Mouse (Mus musculus): ENCODE data around the gene Cyp1a2.
A peak's percentile ranks its signal among the peaks of the same experiment; 100 is the strongest.

Gene Cyp1a2

DNA sequence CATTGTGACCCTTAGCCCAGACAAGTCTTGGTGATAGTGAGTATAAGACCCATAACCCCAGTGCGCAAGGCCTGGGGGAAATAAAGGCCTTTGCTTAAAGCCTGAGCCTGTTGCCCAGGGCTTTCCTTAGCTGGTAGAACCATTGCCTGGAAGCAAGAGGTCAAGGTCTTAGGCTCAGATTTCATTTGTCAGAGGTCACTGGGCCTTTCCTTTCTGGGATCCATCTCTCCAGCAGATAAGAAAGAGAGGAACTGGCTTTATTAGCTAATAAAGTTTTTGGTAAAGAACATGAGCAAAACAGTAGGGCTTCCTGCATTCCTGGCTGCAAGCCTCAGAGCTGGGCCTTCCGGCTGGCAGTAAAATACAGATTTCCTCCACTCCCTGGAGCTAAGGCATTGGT is 10.6 kb upstream of the Cyp1a2 start:
- peak; percentile 83; the same call in 1 of the 2 replicates for TF ChIP-seq GATA4 (IDR thresholded peaks at IDR 0.05; ENCODE audit: insufficient replicate concordance, low read length)

DNA sequence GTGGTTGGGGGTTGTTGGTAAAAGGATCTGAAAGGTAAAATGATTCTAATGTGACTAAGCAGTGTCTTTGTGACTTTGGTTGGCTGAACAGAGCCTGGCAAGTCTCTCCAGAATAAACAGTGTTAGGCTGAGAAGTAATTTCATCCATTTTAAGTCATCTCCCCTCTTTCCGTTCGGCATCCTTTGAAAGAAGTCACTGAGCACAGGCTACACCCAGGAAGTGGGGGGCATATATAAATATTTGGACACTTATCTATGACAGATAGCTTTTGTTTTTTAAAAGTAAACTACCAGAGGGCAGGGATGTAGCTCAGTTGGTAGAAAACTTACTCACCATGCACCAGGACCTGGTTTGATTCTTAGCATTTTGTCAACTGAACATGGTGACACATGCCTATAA is 5.1 kb upstream of the Cyp1a2 start:
- no peak for TF ChIP-seq GATA4 (IDR thresholded peaks at IDR 0.05; ENCODE audit: insufficient replicate concordance, low read length)

DNA sequence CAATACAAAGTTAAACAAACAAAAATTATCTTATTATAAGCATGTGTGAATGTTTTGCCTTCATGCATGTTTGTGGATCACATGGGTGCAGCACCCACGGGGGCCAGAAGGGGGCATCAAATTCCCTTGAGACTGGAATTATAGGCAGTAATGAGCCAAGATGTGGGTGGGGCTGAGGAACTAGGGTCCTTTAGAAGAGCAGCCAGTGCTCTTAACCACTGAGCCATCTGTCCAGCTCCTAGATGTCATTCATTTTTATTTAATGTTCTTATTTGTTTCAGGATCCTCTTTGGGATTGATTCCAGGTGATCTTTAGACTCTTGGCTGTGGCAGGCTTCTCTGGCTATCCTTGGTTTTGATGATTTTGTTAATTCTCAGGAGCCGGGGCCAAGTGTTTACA is 4.7 kb upstream of the Cyp1a2 start:
- no peak for TF ChIP-seq GATA4 (IDR thresholded peaks at IDR 0.05; ENCODE audit: insufficient replicate concordance, low read length)

DNA sequence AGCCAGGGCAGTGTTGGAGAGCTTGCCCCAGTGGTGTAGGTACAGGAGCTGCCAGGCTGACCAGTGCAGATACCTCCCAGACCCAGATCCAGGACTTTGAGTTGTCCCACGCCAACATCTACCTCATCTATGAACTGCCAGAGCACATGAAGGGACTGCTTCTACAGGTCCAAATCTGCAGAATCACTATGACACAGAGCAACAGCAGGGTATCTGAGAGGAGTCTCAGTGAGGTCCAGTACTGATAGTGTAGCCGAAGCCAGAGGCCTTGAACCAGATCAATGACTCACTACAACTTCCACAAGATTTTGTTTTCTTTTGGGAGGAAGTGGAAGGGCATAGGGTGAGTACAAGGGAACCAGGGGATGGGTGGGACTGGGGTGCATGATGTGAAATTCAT is 4.2 kb upstream of the Cyp1a2 start, which contains the start of gene Cyp1a1:
Gene Cyp1a1 (plus strand): TSS at position 178 of the 400 bp plus-strand sequence.
- TF ChIP-seq GATA4 (IDR thresholded peaks at IDR 0.05; ENCODE audit: insufficient replicate concordance, low read length): no peak; the same call in 1 of the 2 replicates

DNA sequence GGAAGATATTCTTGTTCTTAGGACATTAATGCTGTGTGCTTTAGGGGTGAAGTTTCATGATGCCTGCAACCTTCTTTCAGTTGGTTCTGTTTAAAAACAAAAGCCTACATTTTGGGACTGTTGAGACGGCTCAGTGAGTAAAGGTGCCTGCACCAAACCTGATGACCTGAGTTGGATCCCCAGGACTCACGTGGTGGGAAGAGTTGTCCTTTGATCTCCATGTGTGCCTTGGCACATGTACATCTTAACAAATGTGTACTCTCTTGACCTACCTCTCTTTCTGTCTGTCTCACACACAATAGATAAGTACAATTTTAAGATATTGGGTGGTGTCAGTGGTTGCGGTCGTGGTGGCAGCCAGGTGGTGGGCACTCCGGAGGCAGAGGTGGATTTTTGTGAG is 2.5 kb upstream of the Cyp1a2 start:
- TF ChIP-seq GATA4 (IDR thresholded peaks at IDR 0.05; ENCODE audit: insufficient replicate concordance, low read length): no peak; the same call in 1 of the 2 replicates

DNA sequence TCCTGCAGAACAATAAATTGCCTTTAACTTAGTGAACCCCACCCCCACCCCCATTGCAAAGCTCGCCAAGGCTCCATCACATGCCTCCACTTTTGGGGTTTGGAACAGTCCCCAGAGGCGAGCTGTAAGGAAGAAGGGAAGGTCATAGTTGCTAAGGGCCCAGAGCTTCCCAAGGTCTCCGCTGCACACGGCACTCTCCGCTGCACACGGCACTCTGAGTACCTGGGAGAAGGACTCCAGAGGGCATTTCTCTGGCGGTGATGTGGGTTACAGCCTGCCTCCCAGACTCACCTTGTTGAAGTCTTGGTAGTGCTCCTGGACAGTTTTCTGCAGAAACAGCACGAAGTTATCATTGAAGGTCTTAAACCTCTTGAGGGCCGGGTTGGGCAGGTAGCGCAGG is 2.1 kb downstream of the Cyp1a2 start:
- no peak for TF ChIP-seq GATA4 (IDR thresholded peaks at IDR 0.05; ENCODE audit: insufficient replicate concordance, low read length)

DNA sequence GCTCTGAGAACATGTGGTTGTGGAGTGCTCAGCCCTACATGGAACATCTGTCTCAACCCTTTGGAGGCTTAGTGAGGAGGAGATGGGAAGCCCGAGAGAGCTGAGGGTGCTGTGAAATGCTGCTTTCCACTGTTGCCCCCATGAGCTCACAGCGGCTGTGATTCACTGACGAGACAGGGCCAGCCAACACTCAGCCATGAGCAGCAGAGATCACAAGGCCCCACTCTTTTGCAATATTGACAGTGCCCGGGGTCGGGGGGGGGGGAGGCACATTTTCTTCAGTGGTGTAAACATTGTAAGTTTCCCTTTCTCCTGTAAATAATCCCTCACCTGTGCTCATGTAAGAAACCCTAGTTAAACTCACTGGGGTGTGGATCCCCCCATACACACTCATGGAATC is 12.0 kb downstream of the Cyp1a2 start:
- TF ChIP-seq GATA4 (IDR thresholded peaks at IDR 0.05; ENCODE audit: insufficient replicate concordance, low read length): no peak

DNA sequence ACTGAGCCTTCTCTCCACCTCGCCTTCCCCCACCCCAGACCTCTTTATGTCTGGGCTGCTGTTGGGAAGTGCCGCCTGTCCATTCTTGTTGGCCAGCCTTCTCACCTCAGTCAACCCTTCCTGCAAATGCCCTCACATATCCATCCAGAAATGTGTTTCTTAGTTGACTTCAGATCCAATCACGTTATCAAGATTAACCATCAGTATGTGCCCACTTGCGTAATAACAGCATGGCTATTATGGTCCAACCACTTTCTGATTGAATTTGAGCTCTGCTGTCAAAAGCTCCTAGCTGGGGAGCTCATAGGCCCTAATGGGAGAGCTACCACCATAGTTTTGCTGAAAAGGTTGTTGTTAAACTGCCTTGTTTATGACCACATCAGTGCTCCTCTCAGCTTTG is 12.5 kb downstream of the Cyp1a2 start:
- peak; percentile 53; the same call in 1 of the 2 replicates for TF ChIP-seq GATA4 (IDR thresholded peaks at IDR 0.05; ENCODE audit: insufficient replicate concordance, low read length)

DNA sequence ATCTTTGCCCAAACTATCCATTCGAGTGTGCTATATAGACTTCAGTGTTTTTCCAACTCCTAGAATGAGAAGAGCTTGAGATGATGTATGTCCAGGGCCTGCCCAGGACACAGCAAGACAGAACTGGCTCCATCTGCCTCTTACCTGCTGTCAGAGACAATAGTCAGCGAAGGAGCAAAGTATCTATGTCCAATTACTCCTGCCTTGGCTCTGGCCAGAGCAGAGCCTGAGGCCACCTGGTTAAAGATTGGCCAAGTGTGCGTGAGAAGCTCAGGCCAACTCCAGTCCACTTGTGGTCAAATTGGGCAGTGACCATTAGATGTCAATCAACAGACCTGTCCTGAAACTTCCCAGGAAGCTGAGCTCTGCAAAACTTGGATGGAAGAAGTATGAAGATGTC is 13.9 kb downstream of the Cyp1a2 start:
- TF ChIP-seq GATA4 (IDR thresholded peaks at IDR 0.05; ENCODE audit: insufficient replicate concordance, low read length): no peak

DNA sequence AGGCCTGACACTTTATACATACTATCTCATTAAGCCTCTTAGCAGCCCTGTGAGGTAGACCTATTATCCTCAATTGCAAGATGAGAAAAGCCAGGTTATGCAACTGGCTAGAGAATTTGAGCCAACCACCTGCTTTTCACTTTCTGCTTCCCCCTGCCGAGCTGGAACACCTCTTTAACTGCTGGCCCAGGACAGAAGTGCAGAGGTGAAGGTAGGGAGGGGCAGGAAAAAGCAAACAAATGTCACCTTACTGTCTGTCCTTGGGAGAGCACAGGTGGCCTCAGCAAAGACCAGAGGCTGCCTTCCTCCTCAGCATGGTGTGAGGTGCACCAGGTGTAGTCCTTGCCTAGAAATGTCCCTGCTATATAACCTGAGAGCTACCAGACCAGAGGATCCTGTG is 15.2 kb downstream of the Cyp1a2 start:
- no peak for TF ChIP-seq GATA4 (IDR thresholded peaks at IDR 0.05; ENCODE audit: insufficient replicate concordance, low read length)

DNA sequence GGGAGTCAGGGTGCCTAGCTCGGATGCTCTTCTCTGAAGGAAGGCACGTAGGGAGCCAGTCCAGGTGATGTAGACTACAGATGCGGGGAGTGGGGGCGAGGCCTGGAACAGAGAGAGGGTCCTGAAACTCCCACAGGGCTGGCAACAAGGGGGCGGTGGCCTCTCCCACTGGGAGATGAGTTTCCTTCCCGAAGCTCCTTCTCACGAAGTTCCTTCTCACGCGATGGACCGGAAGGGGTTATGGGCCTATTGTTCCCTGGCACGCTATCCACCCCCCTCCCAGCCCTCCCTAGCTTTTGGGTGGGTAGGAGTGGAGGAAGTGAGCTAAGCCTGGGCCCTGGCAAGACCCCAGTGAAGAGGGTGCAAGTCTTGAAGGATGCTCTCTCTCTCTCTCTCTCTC is 15.7 kb downstream of the Cyp1a2 start:
- TF ChIP-seq GATA4 (IDR thresholded peaks at IDR 0.05; ENCODE audit: insufficient replicate concordance, low read length): no peak

DNA sequence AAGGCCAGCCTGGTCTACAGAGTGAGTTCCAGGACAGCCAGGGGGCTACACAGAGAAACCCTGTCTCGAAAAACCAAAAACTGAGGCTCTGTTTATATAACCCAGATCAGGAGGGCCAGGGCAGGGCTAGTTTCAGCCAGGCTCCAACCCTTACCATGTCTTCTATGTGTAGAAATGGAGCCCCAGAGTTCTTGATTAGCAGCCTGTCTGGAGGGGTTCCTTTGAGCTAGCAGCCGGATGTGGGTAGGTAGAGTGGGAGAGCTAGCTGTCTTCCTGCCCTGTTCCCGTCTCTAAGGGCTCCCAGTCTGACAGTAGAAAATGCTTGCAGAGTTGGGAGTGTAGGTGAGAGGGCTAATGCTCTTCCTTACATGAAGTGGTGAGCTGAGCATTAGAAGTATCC is 16.4 kb downstream of the Cyp1a2 start:
- no peak for TF ChIP-seq GATA4 (IDR thresholded peaks at IDR 0.05; ENCODE audit: insufficient replicate concordance, low read length)

DNA sequence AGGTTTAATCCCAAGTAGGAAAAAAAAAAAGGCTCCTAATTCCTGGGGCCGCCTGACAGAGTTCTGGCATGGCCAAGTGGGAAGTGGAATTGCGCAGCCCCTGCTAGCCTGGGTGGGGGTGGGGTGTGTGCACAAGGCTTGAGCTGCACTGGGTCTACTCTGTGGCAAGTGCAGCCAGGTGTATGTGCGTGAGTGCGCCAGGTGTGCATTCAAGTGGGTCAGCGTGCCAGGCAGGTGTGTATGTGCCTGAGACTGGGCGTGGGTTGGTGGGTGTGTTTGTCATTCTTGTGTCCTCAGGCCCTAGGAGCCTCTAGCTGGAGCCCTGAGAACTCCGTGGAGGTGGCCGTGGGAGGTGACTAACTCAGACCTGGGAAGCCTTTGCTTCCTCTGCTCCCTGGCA is 17.0 kb downstream of the Cyp1a2 start:
- no peak for TF ChIP-seq GATA4 (IDR thresholded peaks at IDR 0.05; ENCODE audit: insufficient replicate concordance, low read length)

DNA sequence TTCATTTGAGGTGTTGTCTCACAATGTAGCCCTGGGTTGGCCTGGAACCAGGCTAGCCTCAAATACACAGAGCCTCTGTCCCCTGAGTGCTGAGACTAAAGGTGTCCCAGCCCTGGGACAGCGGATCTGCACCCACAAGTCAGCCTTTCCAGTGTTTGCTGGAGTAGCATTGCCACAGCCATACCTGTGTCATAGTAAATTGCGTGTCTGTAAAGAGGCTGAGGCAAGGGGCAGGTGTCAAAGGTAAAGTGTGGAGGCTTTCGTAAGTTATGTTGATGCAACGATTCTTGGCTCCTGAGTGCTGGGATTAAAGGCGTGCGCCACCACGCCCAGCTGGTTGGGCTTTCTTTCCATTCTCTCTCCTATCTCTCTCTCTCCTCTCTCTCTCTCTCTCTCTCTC is 18.9 kb downstream of the Cyp1a2 start:
- TF ChIP-seq GATA4 (IDR thresholded peaks at IDR 0.05; ENCODE audit: insufficient replicate concordance, low read length): peak; percentile 59; the same call in 1 of the 2 replicates

DNA sequence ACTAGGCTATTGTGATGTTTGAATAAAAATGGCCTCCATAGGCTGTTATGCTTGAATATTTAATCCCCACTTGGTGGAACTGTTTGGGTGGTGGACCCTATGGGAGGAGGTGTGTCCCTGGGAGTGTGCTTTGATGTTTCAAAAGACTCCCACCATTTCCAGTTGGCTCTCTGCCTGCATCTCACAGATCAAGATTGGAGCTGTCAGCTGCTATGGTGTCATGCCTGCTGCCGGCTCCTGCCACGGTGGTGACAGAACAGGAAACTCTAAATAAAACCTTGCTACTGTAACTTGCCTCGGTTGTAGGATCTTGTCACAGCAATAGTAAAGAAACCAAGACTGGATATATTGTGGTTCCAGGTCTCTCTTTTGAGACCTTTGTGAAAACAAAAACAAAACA is 22.0 kb downstream of the Cyp1a2 start:
- no peak for TF ChIP-seq GATA4 (IDR thresholded peaks at IDR 0.05; ENCODE audit: insufficient replicate concordance, low read length)

DNA sequence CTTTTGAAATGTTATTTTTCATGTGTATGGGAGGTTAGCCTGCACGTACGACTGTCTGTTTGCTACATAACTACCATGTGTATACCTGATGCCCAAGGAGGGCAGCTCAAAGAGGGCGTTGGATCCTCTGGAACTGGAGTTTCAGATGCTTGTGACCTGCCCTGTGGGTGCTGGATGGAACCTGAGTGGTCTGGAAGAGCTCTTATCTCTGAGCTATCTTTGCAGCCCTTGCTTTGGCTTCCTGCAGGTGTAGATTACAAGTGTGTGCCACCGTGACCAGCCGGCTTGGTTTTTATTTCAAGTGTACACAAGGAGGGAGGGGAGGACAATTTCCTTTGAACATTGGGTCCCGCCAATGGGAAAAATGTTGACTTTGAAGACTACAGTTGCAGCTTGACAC is 23.0 kb downstream of the Cyp1a2 start:
- TF ChIP-seq GATA4 (IDR thresholded peaks at IDR 0.05; ENCODE audit: insufficient replicate concordance, low read length): no peak

DNA sequence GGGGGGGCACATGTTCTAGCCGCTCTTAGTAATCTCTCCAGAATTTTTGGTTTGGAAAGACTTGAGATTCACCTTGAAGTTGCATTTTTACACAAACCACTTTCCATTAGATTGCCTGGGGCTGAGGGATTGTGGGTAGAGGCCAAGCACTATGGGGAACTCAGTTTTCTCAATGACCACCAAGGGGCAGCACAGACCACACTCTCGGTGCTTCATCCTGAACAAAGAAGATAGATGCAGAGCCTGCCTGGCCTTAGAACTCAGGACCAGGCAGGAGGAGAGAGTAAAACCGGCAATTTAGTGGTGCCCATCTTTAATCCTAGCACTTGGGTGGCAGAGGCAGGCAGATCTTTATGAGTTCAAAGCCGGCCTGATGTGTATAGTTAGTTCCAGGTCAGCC is 23.7 kb downstream of the Cyp1a2 start:
- no peak for TF ChIP-seq GATA4 (IDR thresholded peaks at IDR 0.05; ENCODE audit: insufficient replicate concordance, low read length)

DNA sequence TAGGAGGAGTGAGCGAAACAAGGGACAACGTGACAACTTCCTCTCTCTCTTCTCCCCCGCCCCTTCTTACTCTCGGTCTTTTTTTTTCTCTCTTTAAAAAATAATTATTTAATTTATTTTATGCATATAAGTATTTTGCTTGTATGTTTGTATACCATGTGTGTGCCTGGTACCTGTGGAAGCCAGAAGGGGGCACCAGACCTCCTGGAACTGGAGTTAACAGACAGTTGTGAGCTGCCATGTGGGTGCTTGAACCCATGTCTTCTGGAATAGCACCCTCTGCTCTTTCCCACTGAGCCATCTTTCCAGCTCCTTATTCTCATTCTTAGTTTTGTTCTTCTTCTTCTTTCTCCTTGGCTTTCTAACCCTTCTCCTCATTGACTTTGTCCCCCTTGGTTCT is 24.5 kb downstream of the Cyp1a2 start:
- TF ChIP-seq GATA4 (IDR thresholded peaks at IDR 0.05; ENCODE audit: insufficient replicate concordance, low read length): no peak
